Mouse (Mus musculus): ENCODE measurements around the gene Nup54.

- TF ChIP-seq POLR2A (IDR thresholded peaks at IDR 0.05; ENCODE audit: extremely low read depth, insufficient read depth, low read length) (no peak), CTCF (IDR thresholded peaks at IDR 0.05; ENCODE audit: extremely low read depth, insufficient read depth, low read length) (no peak)
These were observed 59.7 kb downstream of the Nup54 start for GRCm38 (mm10) chr5:92375368-92375767.
